Mouse (Mus musculus): ENCODE results near the gene Scrn2.

The Scrn2 gene

GRCm38 (mm10) chr11:97050216-97050943 is 20.6 kb downstream of the Scrn2 start, which contains the start of gene Osbpl7:
Gene Osbpl7, plus strand, starts transcription at chr11:97050628.
- peak; percentile 57 for DNase-seq (ENCODE audit: low read depth, low spot score)

- DNase-seq (ENCODE audit: low read depth, low spot score): no peak
These were observed 21.3 kb downstream of the Scrn2 start for GRCm38 (mm10) chr11:97050944-97051586.

GRCm38 (mm10) chr11:97052219-97052646 is 22.5 kb downstream of the Scrn2 start:
- DNase-seq (ENCODE audit: low read depth, low spot score): no peak

DNA sequence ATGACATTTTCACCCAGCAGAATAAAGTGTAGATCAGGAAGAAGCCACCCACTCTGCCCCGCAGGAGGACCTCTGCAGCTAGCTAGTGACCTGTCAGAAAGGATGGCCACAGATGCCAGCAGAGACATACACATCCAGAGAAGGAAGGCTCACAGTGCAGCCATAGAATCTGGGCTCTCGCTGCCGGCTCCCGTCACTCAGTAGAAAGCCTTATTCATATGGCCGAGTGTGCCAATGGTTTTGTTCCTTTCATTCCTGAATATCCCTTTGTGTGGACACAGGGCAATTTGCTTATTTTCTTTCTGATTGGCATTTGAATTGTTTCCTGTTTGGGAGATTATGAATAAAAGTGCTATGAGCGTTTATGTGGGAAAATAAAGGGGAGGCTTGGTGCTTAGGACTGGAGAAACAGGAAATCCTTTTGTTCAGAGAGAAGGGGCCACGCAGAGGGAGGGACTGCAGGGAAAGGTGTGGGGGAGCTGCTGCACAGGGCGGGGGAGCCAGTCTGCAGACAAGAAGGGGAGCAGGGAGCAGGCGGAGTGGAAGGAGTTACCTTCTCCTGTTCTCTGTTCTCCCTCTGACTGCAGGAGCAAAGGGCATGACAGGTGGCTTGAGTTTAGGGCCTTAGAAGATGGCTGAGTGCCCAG is 33.7 kb downstream of the Scrn2 start:
- no peak for DNase-seq (ENCODE audit: low read depth, low spot score)

GRCm38 (mm10) chr11:97063921-97064295 is 34.2 kb downstream of the Scrn2 start:
- no peak for DNase-seq (ENCODE audit: low read depth, low spot score)

DNA sequence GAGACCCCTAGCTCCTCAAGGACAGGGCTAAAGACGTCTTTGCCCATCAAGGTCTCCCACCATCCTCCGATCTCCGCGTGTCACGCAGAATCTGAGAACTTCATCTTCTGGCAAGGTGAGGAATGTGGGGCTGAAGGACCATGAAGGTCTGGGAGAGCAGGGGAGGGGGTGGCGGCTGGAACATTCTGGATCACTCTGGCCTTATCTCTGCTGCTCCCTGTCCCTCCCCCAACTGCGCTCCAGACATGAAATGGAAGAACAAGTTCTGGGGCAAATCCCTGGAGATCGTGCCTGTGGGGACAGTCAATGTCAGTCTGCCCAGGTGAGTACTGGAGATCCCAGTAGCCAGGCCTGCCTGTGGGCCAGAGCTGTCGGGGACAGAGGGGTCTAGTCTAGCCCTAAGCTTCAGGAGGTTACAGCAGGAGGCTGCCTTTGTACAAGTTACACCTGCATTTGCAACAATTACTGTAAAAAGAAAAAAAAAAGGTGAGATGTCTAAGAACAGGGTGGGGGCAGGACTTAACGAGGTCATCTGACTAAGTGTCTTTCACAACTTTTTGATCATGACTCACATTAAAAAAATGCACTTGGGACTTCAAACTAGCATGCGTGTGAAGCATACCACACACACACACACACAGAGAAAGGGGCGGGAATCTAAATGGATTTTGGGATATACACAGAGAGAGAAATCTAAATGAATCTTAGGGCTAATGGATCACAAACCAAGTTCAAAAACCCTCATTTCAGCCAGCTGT is 36.0 kb downstream of the Scrn2 start:
- no peak for DNase-seq (ENCODE audit: low read depth, low spot score)

DNA sequence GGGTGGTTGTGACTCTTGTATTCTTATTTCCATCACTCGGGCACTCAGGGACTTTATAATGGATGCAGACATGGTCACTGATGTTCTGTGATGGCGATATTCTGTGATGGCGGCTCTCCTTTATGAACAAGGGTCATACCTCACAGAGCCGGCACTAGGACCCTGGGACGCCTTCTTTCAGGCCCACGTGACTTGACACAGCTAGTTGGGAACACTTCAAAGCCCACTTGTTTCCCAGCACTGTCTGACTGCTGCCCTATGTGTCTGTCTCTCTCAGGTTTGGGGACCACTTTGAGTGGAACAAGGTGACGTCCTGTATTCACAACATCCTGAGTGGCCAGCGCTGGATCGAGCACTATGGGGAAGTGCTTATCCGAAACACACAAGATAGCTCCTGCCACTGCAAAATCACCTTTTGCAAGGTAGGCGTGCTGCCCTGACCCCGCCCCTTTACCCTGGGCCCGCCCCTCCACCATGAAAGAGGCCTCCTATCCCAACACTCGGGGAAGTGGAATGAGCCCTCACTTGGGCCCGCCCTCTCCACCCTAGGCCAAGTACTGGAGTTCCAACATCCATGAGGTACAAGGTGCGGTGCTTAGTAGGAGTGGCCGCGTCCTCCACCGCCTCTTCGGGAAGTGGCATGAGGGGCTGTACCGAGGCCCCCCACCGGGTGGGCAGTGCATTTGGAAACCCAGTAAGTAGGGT is 37.1 kb downstream of the Scrn2 start:
- DNase-seq (ENCODE audit: low read depth, low spot score): no peak

GRCm38 (mm10) chr11:97069333-97069732 is 39.6 kb downstream of the Scrn2 start:
- no peak for DNase-seq (ENCODE audit: low read depth, low spot score)

DNA sequence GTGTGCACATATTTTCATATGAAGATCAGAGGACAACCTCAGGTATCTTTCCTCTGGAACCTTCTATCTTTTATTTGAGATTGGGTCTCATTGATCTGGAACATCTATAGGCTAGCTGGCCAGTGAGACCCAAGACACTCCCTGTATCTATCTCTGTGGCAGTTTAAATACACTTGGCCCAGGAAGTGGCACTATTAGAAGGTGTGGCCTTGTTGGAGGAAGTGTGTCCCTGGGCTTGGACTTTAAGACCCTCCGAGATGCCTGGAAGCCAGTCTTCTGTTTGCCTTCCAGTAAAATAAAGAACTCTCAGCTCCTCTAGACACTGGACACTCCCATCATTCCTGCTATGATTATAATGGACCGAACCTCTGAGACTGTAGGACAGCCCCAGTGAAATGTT is 40.0 kb downstream of the Scrn2 start:
- no peak for DNase-seq (ENCODE audit: low read depth, low spot score)

GRCm38 (mm10) chr11:97071129-97071528 is 41.4 kb downstream of the Scrn2 start:
- no peak for DNase-seq (ENCODE audit: low read depth, low spot score)

DNA sequence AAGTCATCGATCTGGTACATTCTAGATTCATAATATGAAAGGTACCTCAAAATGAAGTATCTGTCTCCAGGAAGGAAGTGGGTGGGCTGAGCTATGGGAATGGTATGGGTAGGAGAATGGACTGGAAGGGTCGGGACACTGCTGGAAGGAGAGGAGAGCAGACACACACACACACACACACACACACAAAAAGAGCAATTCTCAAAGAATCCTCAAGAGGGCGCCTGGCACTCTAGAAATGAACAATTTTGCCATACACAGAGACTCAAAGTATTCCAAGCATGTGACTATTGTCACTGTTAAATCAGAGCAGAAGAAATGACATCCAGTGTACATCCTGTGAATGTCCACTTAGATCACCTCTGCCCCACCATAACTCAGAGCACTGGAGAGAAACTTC is 42.8 kb downstream of the Scrn2 start:
- peak; percentile 71 for DNase-seq (ENCODE audit: low read depth, low spot score)

DNA sequence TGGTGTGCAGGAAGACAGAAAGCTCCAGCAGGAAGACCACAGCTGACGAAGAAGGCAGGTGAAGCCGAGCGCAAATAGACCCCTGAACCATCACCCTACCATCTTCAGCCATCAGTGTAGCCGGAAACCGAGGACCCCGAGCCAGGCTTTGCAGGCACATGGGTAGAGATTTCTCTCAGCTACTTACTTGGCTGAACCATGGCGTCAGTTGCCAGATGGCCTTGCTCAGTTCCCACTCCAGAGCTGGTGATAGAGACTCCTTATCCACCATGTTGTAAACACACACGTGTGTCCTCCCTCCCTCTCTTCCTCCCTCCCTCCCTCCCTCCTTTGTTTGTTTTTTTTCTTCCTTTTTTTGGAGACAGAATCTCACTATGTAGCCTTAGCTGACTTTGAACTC is 44.5 kb downstream of the Scrn2 start:
- DNase-seq (ENCODE audit: low read depth, low spot score): no peak

DNA sequence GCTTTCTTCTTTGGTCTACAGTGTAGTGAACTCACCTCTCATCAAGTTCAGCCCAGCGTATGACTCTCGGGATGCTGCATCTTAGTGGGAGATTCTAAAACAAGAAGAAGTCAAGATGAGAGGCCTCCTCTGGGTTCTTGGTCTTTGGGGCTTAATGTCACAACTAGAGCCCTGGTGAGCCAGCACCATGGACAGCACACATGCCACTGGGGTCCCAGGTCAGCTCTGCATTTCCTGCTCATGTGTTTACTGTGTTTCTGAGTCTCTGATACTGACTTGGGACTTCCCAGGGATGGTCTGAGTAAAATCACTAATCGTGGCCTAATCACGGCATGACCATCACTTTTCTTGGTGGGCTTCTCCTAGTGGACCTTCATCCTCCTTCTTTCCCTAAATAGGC is 49.0 kb downstream of the Scrn2 start:
- peak; percentile 67 for DNase-seq (ENCODE audit: low read depth, low spot score)

- no peak for DNase-seq (ENCODE audit: low read depth, low spot score)
These were observed 50.6 kb downstream of the Scrn2 start for GRCm38 (mm10) chr11:97080291-97080690.

DNA sequence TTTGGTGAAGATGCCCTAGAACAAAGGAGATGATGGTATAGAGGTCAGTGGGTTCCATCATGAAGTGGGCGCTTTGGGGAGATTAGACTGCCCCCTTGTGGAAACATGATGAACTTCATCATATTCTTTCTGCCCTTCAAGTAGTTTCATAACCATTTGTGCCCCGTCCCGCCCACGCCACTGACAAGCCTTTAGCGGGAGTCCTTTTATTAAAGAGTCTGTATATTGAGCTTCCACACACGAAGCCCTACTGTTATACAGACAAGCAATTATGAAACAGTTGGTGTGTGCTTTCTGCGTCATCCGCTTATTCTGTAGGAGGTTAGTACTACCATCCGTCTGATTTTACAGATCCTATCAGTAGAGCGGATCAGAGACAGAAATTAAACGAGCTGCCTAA is 53.2 kb downstream of the Scrn2 start:
- peak; percentile 64 for DNase-seq (ENCODE audit: low read depth, low spot score)

Measured in mesoderm, embryonic 11.5 days (tissue).